Mouse (Mus musculus) ES-Bruce4 (cell line): ENCODE results near the gene Galk1. TPM values are rescaled to one million over a fixed set of nuclear protein-coding genes. Genes with fewer than 3 reads are reported as not detected.
"Not testable (repeated sequence)": the region's sequence is repeated elsewhere in the genome, so short reads cannot be mapped to it uniquely, and the experiment has no call there.

Experiments
- H3K27ac ChIP-seq: 2 replicates; pipeline ENCODE4 v1.5.1; 2012; ENCODE audit warnings: low read length, inconsistent platforms; ENCODE audit not compliant: insufficient read depth
- H3K27me3 ChIP-seq: 2 replicates; pipeline ENCODE4 v1.6.1; 2012; ENCODE audit warnings: mild to moderate bottlenecking, low read length, inconsistent platforms; ENCODE audit not compliant: control insufficient read depth, poor library complexity, insufficient read depth, severe bottlenecking
- H3K36me3 ChIP-seq: 2 replicates; pipeline ENCODE4 v1.6.1; 2012; ENCODE audit warnings: inconsistent platforms, mild to moderate bottlenecking, low read length, moderate library complexity; ENCODE audit not compliant: control insufficient read depth, poor library complexity, insufficient read depth, severe bottlenecking
- H3K4me1 ChIP-seq: one replicate; pipeline ENCODE4 v1.8.1; 2011; ENCODE audit warnings: low read length; ENCODE audit not compliant: control insufficient read depth, insufficient read depth
- H3K4me3 ChIP-seq: 2 replicates; pipeline ENCODE4 v1.5.1; 2011; ENCODE audit warnings: low read depth, mild to moderate bottlenecking, low read length
- H3K9ac ChIP-seq: 2 replicates; pipeline ENCODE4 v1.6.1; 2012; ENCODE audit warnings: low read depth, mild to moderate bottlenecking, inconsistent platforms; ENCODE audit not compliant: poor library complexity, severe bottlenecking
- H3K9me3 ChIP-seq: replicated peaks from 2 replicates; pipeline ENCODE4 v1.6.1; 2012; ENCODE audit warnings: mild to moderate bottlenecking, low read length, inconsistent platforms; ENCODE audit not compliant: control insufficient read depth, poor library complexity, insufficient read depth, severe bottlenecking
- CTCF ChIP-seq: IDR thresholded peaks from one replicate; pipeline ENCODE4 v1.8.1; 2011; ENCODE audit warnings: low read depth, low read length
- EP300 ChIP-seq: IDR thresholded peaks from 2 replicates; pipeline ENCODE4 v1.6.1; 2011; ENCODE audit warnings: low read depth, low read length; ENCODE audit not compliant: insufficient read depth
- POLR2A ChIP-seq: IDR thresholded peaks from one replicate; pipeline ENCODE4 v1.8.1; 2011; ENCODE audit warnings: low read length; ENCODE audit not compliant: insufficient read depth
- polyA plus RNA-seq: library from polyadenylated mRNA; stranded (reverse); fragments of >200 nt; gene quantifications from 2 replicates; pipeline ENCODE4 v1.2.4, GENCODE M21; 2011; ENCODE audit warnings: low read depth; ENCODE audit not compliant: missing spikeins, insufficient read depth, insufficient read length

Galk1 gene
- polyA plus RNA-seq, 1 experiment = 96.4 TPM

DNA sequence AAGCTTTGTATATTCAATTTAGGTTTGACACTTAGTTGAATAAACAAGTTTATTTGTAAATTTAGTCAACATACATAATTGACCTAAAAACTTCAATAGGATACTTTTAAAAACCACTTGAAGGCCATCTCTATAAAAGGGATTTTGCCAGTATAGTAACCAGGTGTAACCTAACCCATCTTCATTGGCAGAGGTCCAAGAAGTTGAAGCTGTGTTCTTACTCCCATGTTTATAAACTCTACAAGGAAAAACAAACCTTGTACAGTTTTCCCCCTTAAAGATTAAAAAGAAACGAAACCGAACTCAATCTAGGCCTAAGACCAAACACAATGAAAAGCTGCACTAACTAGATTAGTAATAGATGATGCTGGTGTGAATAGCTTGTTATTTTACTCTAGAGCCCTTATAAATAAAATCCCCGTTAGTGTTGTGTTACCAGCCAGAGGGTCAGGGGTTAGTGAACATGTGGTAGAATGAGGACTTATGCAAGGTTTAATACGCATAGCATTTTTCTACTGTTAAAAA, 9.8 kb upstream of the Galk1 start:
- TF ChIP-seq CTCF (no peak), EP300 (no peak), POLR2A (no peak)
- no peak overlapping the region for H3K27ac ChIP-seq
- H3K36me3 ChIP-seq = peaks cover 18% of the 10 kb centered on the region
- H3K27me3 ChIP-seq = no peaks in the 10 kb centered on the region
- no peak overlapping the region for H3K4me3 ChIP-seq
- H3K9ac ChIP-seq = no peak overlapping the region
- H3K4me1 ChIP-seq = no peaks in the 10 kb centered on the region
- H3K9me3 ChIP-seq = no peaks in the 10 kb centered on the region

DNA sequence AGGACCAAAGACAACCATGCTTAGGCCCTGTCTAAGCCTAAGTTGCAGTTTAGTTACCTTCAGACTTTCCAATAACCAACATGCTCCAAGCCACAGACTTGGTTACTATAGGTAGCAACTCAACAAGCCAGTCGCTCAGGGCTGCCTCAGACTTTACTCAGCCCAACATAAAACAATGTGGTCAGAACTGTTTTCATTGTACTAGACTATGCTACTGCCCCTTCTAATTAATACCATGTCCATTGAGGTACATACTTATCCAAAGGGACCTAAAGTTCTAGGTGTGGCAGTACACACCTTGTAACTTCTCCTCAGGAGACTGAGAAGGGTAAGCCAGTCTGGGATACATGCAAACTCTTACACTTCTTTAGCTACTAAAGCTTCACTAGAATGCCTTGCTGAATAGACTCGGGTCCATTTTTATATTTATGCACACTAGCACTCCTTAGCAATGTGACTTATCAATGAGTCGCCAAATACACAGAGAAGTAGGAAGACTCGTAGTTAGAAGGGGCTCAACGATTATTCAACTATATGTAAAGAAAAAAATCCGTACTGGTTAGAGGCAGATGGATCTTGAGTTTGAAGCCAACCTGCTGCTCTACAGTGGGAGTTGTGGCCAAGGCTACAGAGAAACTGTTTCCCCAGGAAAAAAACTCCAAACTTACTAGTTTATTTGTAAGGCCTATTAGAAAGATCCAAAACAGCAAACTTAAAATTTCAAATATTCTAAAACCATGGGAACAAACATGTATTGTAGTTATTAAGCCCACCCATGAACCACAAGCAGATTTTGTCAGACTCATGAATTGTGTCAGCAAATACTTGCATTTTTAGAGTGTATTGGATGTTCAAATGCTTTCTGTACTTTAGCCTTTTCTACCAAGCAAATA, 9.1 kb upstream of the Galk1 start:
- Histone ChIP-seq H3K9me3 (no peaks in the 10 kb centered on the region), H3K4me1 (no peaks in the 10 kb centered on the region), H3K27me3 (no peaks in the 10 kb centered on the region), H3K27ac (no peak overlapping the region), H3K36me3 (peaks cover 18% of the 10 kb centered on the region), H3K9ac (no peak overlapping the region), H3K4me3 (no peak overlapping the region)
- TF ChIP-seq CTCF = no peak

DNA sequence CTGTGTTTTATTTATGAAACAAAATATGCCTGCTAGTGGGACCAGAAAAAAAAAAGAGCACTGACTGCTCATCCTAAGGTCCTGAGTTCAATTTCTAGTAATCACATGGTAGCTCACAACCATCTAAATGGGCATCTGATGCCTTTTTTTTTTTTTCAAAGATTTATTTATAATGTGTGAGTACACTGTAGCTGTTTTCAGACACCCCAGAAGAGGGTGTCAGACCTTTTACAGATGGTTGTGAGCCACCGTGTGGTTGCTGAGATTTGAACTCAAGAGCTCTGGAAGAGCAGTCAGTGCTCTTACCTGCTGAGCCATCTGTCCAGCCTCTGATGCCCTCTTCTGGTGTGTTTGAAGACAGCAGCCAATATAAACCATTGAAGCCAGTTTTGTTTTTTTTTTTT, 8.0 kb upstream of the Galk1 start:
- TF ChIP-seq CTCF (no peak), POLR2A (no peak), EP300 (no peak)
- H3K4me3 ChIP-seq = no peak overlapping the region

DNA sequence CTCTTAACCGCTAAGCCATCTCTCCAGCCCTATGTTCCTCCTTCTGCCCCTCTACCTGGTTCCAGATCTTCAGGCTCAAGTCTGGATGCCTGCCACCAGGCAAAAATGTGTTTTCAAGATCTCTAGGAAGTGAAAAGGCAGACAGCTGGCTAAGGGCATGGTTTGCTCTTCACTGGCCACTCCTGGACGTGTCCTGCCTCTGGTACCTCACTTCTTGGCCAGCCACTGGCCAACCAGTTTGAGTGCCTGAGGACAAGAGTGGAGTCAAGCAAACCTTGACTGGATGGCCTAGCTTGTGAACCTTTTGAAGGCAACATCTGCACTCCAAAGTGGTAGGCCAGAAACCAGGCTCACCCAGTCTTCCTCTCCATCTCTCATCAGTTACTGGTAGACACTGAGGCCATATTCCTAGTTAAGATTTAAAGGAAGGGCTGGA, 7.5 kb upstream of the Galk1 start:
- no peaks in the 10 kb centered on the region for H3K4me1 ChIP-seq
- H3K9me3 ChIP-seq = no peaks in the 10 kb centered on the region
- TF ChIP-seq EP300 = no peak
- TF ChIP-seq CTCF = no peak
- TF ChIP-seq POLR2A = no peak
- H3K36me3 ChIP-seq = peaks cover 18% of the 10 kb centered on the region
- H3K9ac ChIP-seq = no peak overlapping the region
- no peak overlapping the region for H3K27ac ChIP-seq
- H3K27me3 ChIP-seq = no peaks in the 10 kb centered on the region
- no peak overlapping the region for H3K4me3 ChIP-seq

More for the DNA sequence above, 8.0 kb upstream of the Galk1 start:
- no peaks in the 10 kb centered on the region for H3K9me3 ChIP-seq
- H3K36me3 ChIP-seq = peaks cover 18% of the 10 kb centered on the region
- no peaks in the 10 kb centered on the region for H3K27me3 ChIP-seq
- H3K27ac ChIP-seq = no peak overlapping the region
- no peak overlapping the region for H3K9ac ChIP-seq
- no peaks in the 10 kb centered on the region for H3K4me1 ChIP-seq

DNA sequence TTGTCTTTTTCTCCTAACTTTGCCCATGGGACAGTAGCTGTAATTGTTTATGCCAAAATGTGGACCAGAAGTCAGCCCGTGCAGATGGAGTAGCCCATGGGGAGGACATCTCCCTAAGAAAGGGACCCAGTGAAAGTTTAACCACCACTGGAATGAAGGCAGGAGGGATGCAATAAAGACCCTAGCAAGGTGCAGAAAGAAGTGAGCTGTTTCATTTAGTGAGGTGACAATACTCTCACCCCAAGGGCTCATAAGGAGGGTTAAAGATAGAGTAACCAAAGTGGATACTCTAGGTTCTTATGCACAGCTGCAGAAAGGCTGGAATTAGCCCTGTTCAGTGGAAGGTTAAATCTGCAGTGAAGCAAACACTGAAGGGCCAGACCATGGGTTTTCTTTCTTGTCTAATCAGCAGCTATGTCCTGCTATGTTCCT, 6.9 kb upstream of the Galk1 start:
- no peak overlapping the region for H3K9ac ChIP-seq
- H3K27me3 ChIP-seq = no peaks in the 10 kb centered on the region
- H3K36me3 ChIP-seq = peaks cover 18% of the 10 kb centered on the region
- no peak overlapping the region for H3K27ac ChIP-seq
- H3K4me1 ChIP-seq = no peaks in the 10 kb centered on the region
- H3K4me3 ChIP-seq = no peak overlapping the region
- no peaks in the 10 kb centered on the region for H3K9me3 ChIP-seq
- TF ChIP-seq CTCF (no peak), POLR2A (no peak), EP300 (no peak)

DNA sequence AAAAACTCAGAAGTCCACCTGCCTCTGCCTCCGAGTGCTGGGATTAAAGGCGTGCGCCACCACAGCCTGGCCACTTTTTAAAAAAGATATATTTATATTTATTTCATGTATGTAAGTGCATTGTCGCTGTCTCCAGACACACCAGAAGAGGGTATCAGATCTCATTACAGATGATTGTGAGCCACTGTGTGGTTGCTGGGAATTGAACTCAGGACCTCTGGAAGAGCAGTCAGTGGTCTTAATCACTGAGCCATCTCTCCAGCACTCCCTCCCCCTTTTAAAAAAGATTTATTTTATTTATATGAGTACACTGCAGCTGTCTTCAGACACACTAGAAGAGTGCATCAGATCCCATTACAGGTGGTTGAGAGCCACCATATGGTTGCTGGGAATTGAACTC, 6.3 kb upstream of the Galk1 start:
- H3K27me3 ChIP-seq, H3K27ac ChIP-seq, H3K4me1 ChIP-seq, H3K4me3 ChIP-seq, H3K9me3 ChIP-seq, H3K9ac ChIP-seq: not testable (repeated sequence)
- H3K36me3 ChIP-seq = peaks cover 18% of the 10 kb centered on the region
